Mouse (Mus musculus) lung, embryonic 16.5 days (tissue): Measurements from ENCODE around the gene Nabp2. TPM values are rescaled to one million over a fixed set of nuclear protein-coding genes. Genes with fewer than 3 reads are reported as not detected.

ENCODE experiments used
- ATAC-seq: fragments of 200-750 bp; cut with Nextera tagmentation; 2 replicates; pipeline ENCODE4 v1.8.0; 2017; ENCODE audit warnings: low read depth, mild to moderate bottlenecking, moderate library complexity
- H3K27ac ChIP-seq: fragments of 300-500 bp; sonication (generic); 2 replicates; pipeline ENCODE4 v1.5.1; 2014; ENCODE audit warnings: mild to moderate bottlenecking, control low read depth, low read length
- H3K27me3 ChIP-seq: fragments of 300-500 bp; sonication (generic); 2 replicates; pipeline ENCODE4 v1.6.1; 2014; ENCODE audit warnings: low read depth, low read length, mixed read lengths; ENCODE audit not compliant: control insufficient read depth, insufficient read depth
- H3K36me3 ChIP-seq: fragments of 300-500 bp; sonication (generic); 2 replicates; pipeline ENCODE4 v1.6.1; 2014; ENCODE audit warnings: low read length; ENCODE audit not compliant: control insufficient read depth, insufficient read depth
- H3K4me1 ChIP-seq: fragments of 300-500 bp; sonication (generic); replicated peaks from 2 replicates; pipeline ENCODE4 v1.6.1; 2014; ENCODE audit warnings: low read length, mixed read lengths; ENCODE audit not compliant: control insufficient read depth, insufficient read depth
- H3K4me2 ChIP-seq: fragments of 300-500 bp; sonication (generic); 2 replicates; pipeline ENCODE4 v1.6.1; 2014; ENCODE audit warnings: low read depth, low read length, control low read depth
- H3K4me3 ChIP-seq: fragments of 300-500 bp; sonication (generic); 2 replicates; pipeline ENCODE4 v1.5.1; 2014; ENCODE audit warnings: mild to moderate bottlenecking, low read length, control low read depth
- H3K9ac ChIP-seq: fragments of 300-500 bp; sonication (generic); 2 replicates; pipeline ENCODE4 v1.6.1; 2014; ENCODE audit warnings: low read length, control low read depth
- H3K9me3 ChIP-seq: fragments of 300-500 bp; sonication (generic); 2 replicates; pipeline ENCODE4 v1.6.1; 2016; ENCODE audit warnings: low read length; ENCODE audit not compliant: control insufficient read depth
- WGBS: fragments of 180-500 bp; shearing (Covaris S2); extraction: QIAGEN DNeasy Blood & Tissue Kit; methylation state at CpG from one replicate; pipeline ENCODE4 v1.1.7; 2014; 5-methylcytosine and 5-hydroxymethylcytosine counted together
- polyA plus RNA-seq: library from polyadenylated mRNA; unstranded; fragments of >200 nt; fragmentation: Nextera tagmentation; extraction: Ambion mirVana; gene quantifications from 2 replicates; pipeline ENCODE4 v1.2.1, GENCODE M21; 2015

Gene Nabp2
- polyA plus RNA-seq, 1 experiment from 2014 or later = 74.5 TPM

GRCm38 (mm10) chr10:128413076-128413475 lies 1.8 kb upstream of the Nabp2 start:
- ATAC-seq = no peak
- WGBS = 36% methylated on average over 1 of the region's 1 CpGs
- Histone ChIP-seq H3K9me3 (no peaks in the 10 kb centered on the region), H3K27ac (no peak overlapping the region), H3K36me3 (peaks cover 11% of the 10 kb centered on the region), H3K4me2 (no peak overlapping the region; the same call in 1 of the 2 replicates), H3K4me1 (peaks cover 26% of the 10 kb centered on the region), H3K4me3 (peak overlapping the region; percentile 76; the same call in 1 of the 2 replicates), H3K27me3 (no peaks in the 10 kb centered on the region), H3K9ac (no peak overlapping the region)

- Histone ChIP-seq H3K27me3 (no peaks in the 10 kb centered on the region), H3K9ac (peak overlapping the region; percentile 89), H3K4me2 (peak overlapping the region; percentile 86), H3K36me3 (peaks cover 11% of the 10 kb centered on the region), H3K4me1 (peaks cover 26% of the 10 kb centered on the region), H3K27ac (peak overlapping the region; percentile 95), H3K9me3 (no peaks in the 10 kb centered on the region), H3K4me3 (peak overlapping the region; percentile 76)
- WGBS = 20% methylated on average over 1 of the region's 1 CpGs
- ATAC-seq = no peak
Observed at GRCm38 (mm10) chr10:128412558-128412957, 1.3 kb upstream of the Nabp2 start.

- ATAC-seq = peak; percentile 29
- Histone ChIP-seq H3K4me2 (peak overlapping the region; percentile 86), H3K9ac (peak overlapping the region; percentile 89), H3K4me1 (peaks cover 26% of the 10 kb centered on the region), H3K4me3 (peak overlapping the region; percentile 76), H3K9me3 (no peaks in the 10 kb centered on the region), H3K27ac (peak overlapping the region; percentile 95), H3K27me3 (no peaks in the 10 kb centered on the region), H3K36me3 (peaks cover 10% of the 10 kb centered on the region)
- under 1% methylated on average over 14 of the region's 14 CpGs for WGBS
Observed at GRCm38 (mm10) chr10:128412055-128412381, 726 bp upstream of the Nabp2 start.

- no peak for ATAC-seq
- Histone ChIP-seq H3K4me2 (peak overlapping the region; percentile 96), H3K27ac (peak overlapping the region; percentile 95), H3K4me1 (peaks cover 26% of the 10 kb centered on the region), H3K9ac (peak overlapping the region; percentile 89), H3K36me3 (peaks cover under 1% of the 10 kb centered on the region; the same call in 1 of the 2 replicates), H3K27me3 (no peaks in the 10 kb centered on the region), H3K9me3 (no peaks in the 10 kb centered on the region), H3K4me3 (peak overlapping the region; percentile 76)
- 23% methylated on average over 4 of the region's 4 CpGs for WGBS
Observed at GRCm38 (mm10) chr10:128410560-128410845, 789 bp downstream of the Nabp2 start.

GRCm38 (mm10) chr10:128409692-128410559 lies 1.4 kb downstream of the Nabp2 start:
- peak overlapping the region; percentile 95 for H3K27ac ChIP-seq

GRCm38 (mm10) chr10:128408591-128409535 lies 2.4 kb downstream of the Nabp2 start:
- no peak for ATAC-seq
- H3K27me3 ChIP-seq = no peaks in the 10 kb centered on the region
- H3K9me3 ChIP-seq = no peaks in the 10 kb centered on the region
- H3K9ac ChIP-seq = peak overlapping the region; percentile 83
- H3K4me1 ChIP-seq = peaks cover 26% of the 10 kb centered on the region
- no peaks in the 10 kb centered on the region for H3K36me3 ChIP-seq
- H3K4me3 ChIP-seq = peak overlapping the region; percentile 76
- WGBS = 13% methylated on average over 35 of the region's 35 CpGs
- H3K4me2 ChIP-seq = peak overlapping the region; percentile 91
- H3K27ac ChIP-seq = peak overlapping the region; percentile 34; the same call in 1 of the 2 replicates

More at GRCm38 (mm10) chr10:128409692-128410559, 1.4 kb downstream of the Nabp2 start:
- 5% methylated on average over 36 of the region's 36 CpGs for WGBS
- H3K4me1 ChIP-seq = peaks cover 26% of the 10 kb centered on the region
- peak overlapping the region; percentile 76 for H3K4me3 ChIP-seq
- no peaks in the 10 kb centered on the region for H3K36me3 ChIP-seq
- H3K27me3 ChIP-seq = no peaks in the 10 kb centered on the region
- H3K4me2 ChIP-seq = peak overlapping the region; percentile 96
- H3K9me3 ChIP-seq = no peaks in the 10 kb centered on the region
- H3K9ac ChIP-seq = peak overlapping the region; percentile 89
- ATAC-seq = peak; percentile 90

- no peak for ATAC-seq
- no peak overlapping the region for H3K4me3 ChIP-seq
- H3K9ac ChIP-seq = no peak overlapping the region
- no peaks in the 10 kb centered on the region for H3K9me3 ChIP-seq
- no peaks in the 10 kb centered on the region for H3K36me3 ChIP-seq
- no peak overlapping the region for H3K4me2 ChIP-seq
- H3K4me1 ChIP-seq = peaks cover 5% of the 10 kb centered on the region; the same call in 1 of the 2 replicates
- 75% methylated on average over 7 of the region's 7 CpGs for WGBS
- no peak overlapping the region for H3K27ac ChIP-seq
- no peaks in the 10 kb centered on the region for H3K27me3 ChIP-seq
Observed at GRCm38 (mm10) chr10:128403931-128404330, 7.4 kb downstream of the Nabp2 start.

- no peak overlapping the region for H3K9ac ChIP-seq
- no peaks in the 10 kb centered on the region for H3K36me3 ChIP-seq
- H3K4me3 ChIP-seq = no peak overlapping the region
- 73% methylated on average over 9 of the region's 9 CpGs for WGBS
- ATAC-seq = no peak
- H3K9me3 ChIP-seq = no peaks in the 10 kb centered on the region
- no peaks in the 10 kb centered on the region for H3K27me3 ChIP-seq
- no peak overlapping the region for H3K27ac ChIP-seq
- H3K4me2 ChIP-seq = no peak overlapping the region
- no peaks in the 10 kb centered on the region for H3K4me1 ChIP-seq
Observed at GRCm38 (mm10) chr10:128401638-128402037, 9.7 kb downstream of the Nabp2 start.

- Histone ChIP-seq H3K27me3 (no peaks in the 10 kb centered on the region), H3K36me3 (peaks cover under 1% of the 10 kb centered on the region; the same call in 1 of the 2 replicates), H3K9me3 (no peaks in the 10 kb centered on the region), H3K4me3 (no peak within 1 kb of the TSS), H3K4me2 (no peak within 1 kb of the TSS), H3K27ac (no peak within 1 kb of the TSS), H3K4me1 (no peaks in the 10 kb centered on the region), H3K9ac (no peak within 1 kb of the TSS)
- 33% methylated on average over 2 of the region's 2 CpGs for WGBS
- ATAC-seq = no peak
Observed at GRCm38 (mm10) chr10:128401056-128401455, 10.2 kb downstream of the Nabp2 start, which contains the start of gene Slc39a5. Gene Slc39a5 (minus strand): TSS chr10:128401229.
